Mouse (Mus musculus): ENCODE data around the gene Donson.

Gene Donson

GRCm38 (mm10) chr16:91640171-91640570 lies 48.4 kb downstream of the Donson start:
- DNase-seq = no peak

- DNase-seq = no peak
Measured at GRCm38 (mm10) chr16:91639636-91640035, 48.9 kb downstream of the Donson start.

DNA sequence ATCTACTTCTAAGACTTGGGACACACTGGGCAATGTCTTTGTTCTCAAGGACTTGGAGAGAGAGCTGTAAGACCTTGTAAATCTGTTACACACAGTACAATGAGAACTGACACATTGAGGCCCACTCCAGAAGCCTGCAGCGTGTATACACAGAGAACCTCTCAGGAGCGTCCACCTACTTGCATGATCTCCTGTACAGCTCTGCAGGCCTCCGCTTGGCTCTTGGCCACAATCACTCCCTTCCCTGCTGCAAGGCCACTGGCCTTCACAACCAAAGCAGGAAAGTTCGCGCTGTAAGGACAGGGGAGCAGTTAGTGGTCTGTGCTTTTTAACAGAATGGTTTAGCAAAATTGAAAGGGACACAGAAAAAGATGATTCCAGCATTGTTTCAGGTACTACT lies 49.4 kb downstream of the Donson start:
- DNase-seq = no peak

DNA sequence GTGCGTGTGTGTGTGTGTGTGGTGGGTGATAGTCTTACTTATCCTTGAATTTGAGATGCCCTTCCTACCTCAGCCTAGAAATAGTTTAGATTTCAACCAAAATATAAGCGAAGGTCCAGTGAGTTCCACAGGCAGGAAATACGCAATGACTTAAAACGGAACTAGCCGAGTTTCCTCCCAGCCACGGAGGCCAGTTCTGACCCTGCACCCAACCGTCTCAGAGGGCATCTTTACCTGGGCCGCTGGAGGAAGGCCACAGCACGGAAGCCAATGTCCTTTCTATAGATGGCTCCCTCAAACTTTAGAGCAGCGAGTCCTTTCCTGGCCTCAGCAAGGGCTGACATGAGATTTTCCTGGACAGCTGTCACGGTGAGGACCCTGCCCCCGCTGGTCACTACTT lies 54.9 kb downstream of the Donson start:
- no peak for DNase-seq

- no peak for DNase-seq
Measured at GRCm38 (mm10) chr16:91632940-91633339, 55.6 kb downstream of the Donson start.

DNA sequence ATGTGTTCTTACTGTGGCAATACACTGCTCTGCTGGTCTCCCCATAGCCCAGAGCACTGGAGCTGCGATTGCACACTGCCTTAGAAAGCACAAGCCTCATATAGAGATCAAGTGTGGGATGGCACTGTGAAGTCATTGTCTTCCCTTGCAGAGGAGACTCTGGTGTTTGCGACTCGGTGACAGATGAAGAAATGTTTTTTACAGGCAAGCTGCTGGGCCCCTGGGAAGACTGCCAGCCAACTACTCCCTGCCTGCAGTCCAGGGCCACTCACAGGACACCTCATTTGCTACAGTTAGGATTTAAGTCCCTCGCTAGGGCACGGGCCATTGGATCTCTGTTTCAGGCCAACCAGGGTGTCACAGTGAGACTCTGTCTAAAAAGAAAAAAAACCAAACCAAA lies 56.1 kb downstream of the Donson start:
- no peak for DNase-seq

DNA sequence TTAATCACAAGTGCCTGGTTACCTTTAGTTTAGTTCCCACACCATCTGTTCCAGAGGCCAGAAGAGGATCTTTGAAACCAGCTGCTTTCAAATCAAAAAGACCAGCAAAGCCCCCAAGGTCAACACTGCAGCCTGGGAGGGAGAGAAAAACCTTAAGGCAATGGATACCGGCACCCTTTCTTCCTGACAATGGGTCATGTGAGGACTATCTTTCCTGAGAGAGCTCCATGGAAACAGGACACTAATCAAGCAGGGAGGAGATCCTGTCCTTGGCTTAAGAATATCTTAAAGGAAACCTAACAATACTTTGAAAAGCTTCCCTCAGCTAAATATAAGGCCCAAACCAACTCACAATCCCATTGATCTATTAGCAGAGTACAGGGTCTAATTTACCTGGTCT lies 58.0 kb downstream of the Donson start:
- no peak for DNase-seq

DNA sequence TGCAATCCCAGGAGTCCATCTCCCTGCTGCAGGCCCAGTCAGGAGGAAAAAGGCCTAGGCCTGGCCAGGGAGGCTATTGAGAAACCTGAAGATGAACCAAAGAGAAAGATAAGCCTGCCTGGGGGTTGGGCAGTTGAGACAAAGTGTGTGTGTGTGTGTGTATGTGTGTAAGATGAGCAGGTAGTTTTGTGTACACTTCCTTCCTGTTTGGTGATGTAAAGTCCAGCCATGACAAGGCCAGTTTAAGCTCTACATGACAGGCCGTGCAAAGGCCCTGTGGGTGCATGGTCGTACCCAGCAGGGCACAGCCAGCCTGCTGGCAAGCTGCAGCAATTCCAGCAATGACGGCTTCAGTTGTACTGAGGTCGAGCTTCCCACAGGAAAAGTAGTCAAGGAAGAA lies 58.8 kb downstream of the Donson start:
- DNase-seq = no peak

DNA sequence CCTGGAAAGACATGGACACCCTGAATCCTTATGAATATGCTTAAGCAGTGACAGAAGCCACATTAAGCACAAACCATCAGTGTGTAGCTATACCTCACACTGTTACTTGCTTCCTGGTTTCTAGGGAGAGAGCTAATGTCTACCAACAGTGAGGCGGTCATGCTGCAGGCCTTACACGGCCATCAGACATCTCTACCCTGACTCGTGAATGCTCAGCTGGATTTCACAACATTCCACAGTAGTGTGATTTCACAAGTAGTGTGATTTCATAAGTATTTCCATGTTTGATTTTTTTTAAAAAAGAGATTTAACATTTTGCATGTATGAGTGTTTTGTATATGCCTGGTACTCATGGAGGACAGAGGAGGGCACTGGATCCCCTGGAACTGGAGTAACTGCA lies 59.9 kb downstream of the Donson start:
- DNase-seq = no peak

DNA sequence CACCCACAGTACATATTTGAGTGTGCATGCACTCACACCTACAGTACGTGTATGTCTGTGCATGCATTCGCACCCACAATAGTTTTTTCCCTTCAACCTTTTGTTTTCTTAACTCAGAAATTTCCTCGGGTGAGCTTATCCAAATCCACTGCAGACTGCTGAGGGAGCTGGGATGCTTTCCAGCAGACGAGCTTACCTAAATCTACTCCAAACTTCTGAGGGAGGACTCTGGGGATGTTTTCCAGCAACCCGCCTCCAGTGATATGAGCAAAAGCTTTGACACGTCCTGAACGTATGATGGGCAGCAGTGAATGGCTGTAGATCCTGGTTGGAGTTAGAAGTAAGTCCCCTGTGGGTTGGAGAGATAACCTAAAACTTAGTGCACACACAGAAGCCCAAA lies 60.7 kb downstream of the Donson start:
- no peak for DNase-seq

All from spleen, adult 18-20 months (tissue).